Mouse (Mus musculus) adrenal gland, postnatal 10 days (tissue): ENCODE data around the gene Prss30. TPM values are rescaled to one million over a fixed set of nuclear protein-coding genes. Genes with fewer than 3 reads are reported as not detected.

Source experiments
- DNase-seq: peaks from one replicate; pipeline ENCODE4 v3.0.0; 2021; ENCODE audit warnings: mixed read lengths
- long read RNA-seq, 2 experiments: library from polyadenylated mRNA; stranded (forward); transcript quantifications; one replicate each; pipeline ENCODE4 v2.0.0; 2021
- total RNA-seq, 2 experiments: library from RNA; stranded (reverse); gene quantifications; 2 replicates each; pipeline ENCODE4 v1.2.3; 2021

Prss30 gene
- total RNA-seq: under 1 TPM in 1 of 2 experiments, not detected in 1; 0.24 TPM
- long read RNA-seq, experiment 1: 0 reads
- long read RNA-seq, experiment 2: 0 reads

- DNase-seq: no peak
These were observed at the start of gene Prss30 for GRCm38 (mm10) chr17:23980297-23980909. TSS of gene Prss30 (minus strand) at chr17:23980566.

GRCm38 (mm10) chr17:24029477-24029876, 49.1 kb upstream of the Prss30 start:
- no peak for DNase-seq

- no peak for DNase-seq
These were observed 41.2 kb upstream of the Prss30 start for GRCm38 (mm10) chr17:24021375-24022199.

GRCm38 (mm10) chr17:24020696-24021095, 40.3 kb upstream of the Prss30 start:
- no peak for DNase-seq

- DNase-seq: peak; percentile 51
These were observed 35.4 kb upstream of the Prss30 start for GRCm38 (mm10) chr17:24015727-24016126.

- no peak for DNase-seq
These were observed 34.1 kb upstream of the Prss30 start for GRCm38 (mm10) chr17:24014433-24014965.

- no peak for DNase-seq
These were observed 32.6 kb upstream of the Prss30 start for GRCm38 (mm10) chr17:24012921-24013320.

- DNase-seq: peak; percentile 31
These were observed 29.3 kb upstream of the Prss30 start for GRCm38 (mm10) chr17:24009617-24010016.

GRCm38 (mm10) chr17:24008105-24008504, 27.7 kb upstream of the Prss30 start:
- no peak for DNase-seq

- peak; percentile 67 for DNase-seq
These were observed 27.0 kb upstream of the Prss30 start for GRCm38 (mm10) chr17:24007391-24007790.

- DNase-seq: no peak
These were observed 26.6 kb upstream of the Prss30 start for GRCm38 (mm10) chr17:24006930-24007329.

GRCm38 (mm10) chr17:24005049-24005448, 24.7 kb upstream of the Prss30 start:
- no peak for DNase-seq

GRCm38 (mm10) chr17:24004071-24004665, 23.8 kb upstream of the Prss30 start:
- peak; percentile 51 for DNase-seq

GRCm38 (mm10) chr17:24000404-24000803, 20.0 kb upstream of the Prss30 start:
- peak; percentile 62 for DNase-seq

- no peak for DNase-seq
These were observed 18.0 kb upstream of the Prss30 start for GRCm38 (mm10) chr17:23998383-23998782.

GRCm38 (mm10) chr17:23997901-23998300, 17.5 kb upstream of the Prss30 start, which contains the start of gene Prss22:
TSS of gene Prss22 (minus strand) at chr17:23998100.
- no peak for DNase-seq

- DNase-seq: no peak
These were observed 15.1 kb upstream of the Prss30 start for GRCm38 (mm10) chr17:23995421-23995820.

GRCm38 (mm10) chr17:23994667-23995066, 14.3 kb upstream of the Prss30 start:
- DNase-seq: no peak

- DNase-seq: peak; percentile 97
These were observed 13.4 kb upstream of the Prss30 start for GRCm38 (mm10) chr17:23993559-23994428.

- DNase-seq: no peak
These were observed 12.6 kb upstream of the Prss30 start for GRCm38 (mm10) chr17:23992789-23993553.

GRCm38 (mm10) chr17:23989802-23990201, 9.4 kb upstream of the Prss30 start:
- peak; percentile 37 for DNase-seq
